9 mouse cellular contexts compared by ENCODE assay signal in genomic region chr19:6126289-6126688, GRCm38 (mm10). TPM values are rescaled to one million over a fixed set of nuclear protein-coding genes. Genes with fewer than 3 reads are reported as not detected.
DNase-seq lines count a peak whose midpoint lies in the region; ATAC-seq and TF ChIP-seq lines count a peak whose summit lies in the region.
"Had no signal": no experiment of that assay in that cellular context is flagged by ENCODE, and none has a peak within 500 bp of the region (broad histone marks: within the 10 kb centered on the region; RNA-seq: fewer than 3 reads in every experiment).

No protein-coding gene starts in this region.

- TF ChIP-seq POLR2A in limb, embryonic 14.5 days (IDR thresholded peaks at IDR 0.05; ENCODE audit: borderline replicate concordance, extremely low read depth, insufficient read depth, insufficient read length): no peak

- H3K4me3 ChIP-seq in midbrain, embryonic 11.5 days (ENCODE audit: low read depth, low read length): no peak overlapping the region
- H3K4me3 ChIP-seq in midbrain, embryonic 16.5 days (ENCODE audit: low read depth, low read length): no peak overlapping the region
- no peak overlapping the region for H3K4me3 ChIP-seq in limb, embryonic 14.5 days (replicated peaks; ENCODE audit: low read length)
- no peak overlapping the region for H3K4me3 ChIP-seq in neural tube, embryonic 11.5 days (ENCODE audit: low read depth, low read length)
- H3K4me3 ChIP-seq: stomach, embryonic 15.5 days had no signal

- ATAC-seq in midbrain, embryonic 11.5 days (ENCODE audit: low FRiP score): no peak
- no peak for ATAC-seq in midbrain, embryonic 16.5 days
- no peak for ATAC-seq in limb, embryonic 14.5 days (ENCODE audit: low FRiP score, low read depth)
- no peak for ATAC-seq in neural tube, embryonic 11.5 days (ENCODE audit: insufficient read depth, low FRiP score, low TSS enrichment)

- H3K27ac ChIP-seq in midbrain, embryonic 11.5 days (ENCODE audit: low read depth, low read length): no peak overlapping the region
- H3K27ac ChIP-seq in midbrain, embryonic 16.5 days (ENCODE audit: low read length): no peak overlapping the region
- no peak overlapping the region for H3K27ac ChIP-seq in limb, embryonic 14.5 days (replicated peaks; ENCODE audit: low read depth, low read length)
- no peak overlapping the region for H3K27ac ChIP-seq in neural tube, embryonic 11.5 days (ENCODE audit: low read depth, low read length)
- H3K27ac ChIP-seq: stomach, embryonic 15.5 days had no signal

- 24% methylated on average over 4 of the region's 4 CpGs for WGBS in midbrain, embryonic 11.5 days
- 24% methylated on average over 4 of the region's 4 CpGs for WGBS in midbrain, embryonic 16.5 days
- 22% methylated on average over 4 of the region's 4 CpGs for WGBS in limb, embryonic 14.5 days
- WGBS in neural tube, embryonic 11.5 days: 24% methylated on average over 4 of the region's 4 CpGs

- no peak overlapping the region for H3K4me2 ChIP-seq in midbrain, embryonic 11.5 days
- H3K4me2 ChIP-seq in midbrain, embryonic 16.5 days (ENCODE audit: low read length): no peak overlapping the region
- H3K4me2 ChIP-seq in limb, embryonic 14.5 days (replicated peaks; ENCODE audit: low read depth, low read length, severe bottlenecking): no peak overlapping the region
- H3K4me2 ChIP-seq in neural tube, embryonic 11.5 days (ENCODE audit: low read depth): no peak overlapping the region
- H3K4me2 ChIP-seq: stomach, embryonic 15.5 days had no signal

- peaks cover 2% of the 10 kb centered on the region; the same call in 1 of the 2 replicates for H3K4me1 ChIP-seq in midbrain, embryonic 11.5 days (ENCODE audit: control insufficient read depth, insufficient read depth, low read length)
- H3K4me1 ChIP-seq in midbrain, embryonic 16.5 days (ENCODE audit: control insufficient read depth, insufficient read depth, low read length): peaks cover 7% of the 10 kb centered on the region
- peaks cover 3% of the 10 kb centered on the region; the same call in 1 of the 2 replicates for H3K4me1 ChIP-seq in limb, embryonic 14.5 days (ENCODE audit: control insufficient read depth, insufficient read depth, low read length)
- no peaks in the 10 kb centered on the region for H3K4me1 ChIP-seq in neural tube, embryonic 11.5 days (ENCODE audit: control insufficient read depth, insufficient read depth, low read length)
- H3K4me1 ChIP-seq: stomach, embryonic 15.5 days had no signal

- H3K27me3 ChIP-seq in midbrain, embryonic 11.5 days (ENCODE audit: control insufficient read depth, insufficient read depth, low read length): no peaks in the 10 kb centered on the region
- no peaks in the 10 kb centered on the region for H3K27me3 ChIP-seq in midbrain, embryonic 16.5 days (ENCODE audit: control insufficient read depth, insufficient read depth, low read depth, low read length)
- no peaks in the 10 kb centered on the region for H3K27me3 ChIP-seq in limb, embryonic 14.5 days (ENCODE audit: control insufficient read depth, insufficient read depth, low read length)
- H3K27me3 ChIP-seq in neural tube, embryonic 11.5 days (ENCODE audit: control insufficient read depth, insufficient read depth, low read length): no peaks in the 10 kb centered on the region
- H3K27me3 ChIP-seq: stomach, embryonic 15.5 days had no signal

- H3K9me3 ChIP-seq in midbrain, embryonic 11.5 days (ENCODE audit: control insufficient read depth, low read length): no peaks in the 10 kb centered on the region
- H3K9me3 ChIP-seq in midbrain, embryonic 16.5 days (replicated peaks; ENCODE audit: control insufficient read depth, low read length, poor library complexity, severe bottlenecking): no peaks in the 10 kb centered on the region
- H3K9me3 ChIP-seq in limb, embryonic 14.5 days (ENCODE audit: control insufficient read depth, low read length): no peaks in the 10 kb centered on the region
- H3K9me3 ChIP-seq in neural tube, embryonic 11.5 days (ENCODE audit: control insufficient read depth, low read length): no peaks in the 10 kb centered on the region; the same call in 1 of the 2 replicates
- H3K9me3 ChIP-seq: stomach, embryonic 15.5 days had no signal

- DNase-seq in cerebellum, adult 18-20 months: peak; percentile 54 to 65
- DNase-seq in cerebellum, adult 11 months: no peak
- peak; percentile 95 for DNase-seq in midbrain, embryonic 11.5 days (ENCODE audit: low spot score, missing footprints)
- peak; percentile 46 for DNase-seq in cerebellum, adult 9-11 months
- DNase-seq in limb, embryonic 14.5 days (ENCODE audit: low spot score): peak; percentile 52
- peak; percentile 39 for DNase-seq in neural tube, embryonic 11.5 days (ENCODE audit: low spot score)
- DNase-seq in right cerebral cortex, adult 18-20 months: no peak

- no peak overlapping the region for H3K9ac ChIP-seq in midbrain, embryonic 11.5 days (ENCODE audit: low read length)
- H3K9ac ChIP-seq in midbrain, embryonic 16.5 days (ENCODE audit: low read depth, low read length): no peak overlapping the region
- H3K9ac ChIP-seq in limb, embryonic 14.5 days (ENCODE audit: low read depth, low read length, severe bottlenecking): no peak overlapping the region
- H3K9ac ChIP-seq in neural tube, embryonic 11.5 days (ENCODE audit: low read length): no peak overlapping the region
- H3K9ac ChIP-seq: stomach, embryonic 15.5 days had no signal

- H3K36me3 ChIP-seq in midbrain, embryonic 11.5 days (ENCODE audit: control insufficient read depth, insufficient read depth, low read length): no peaks in the 10 kb centered on the region
- no peaks in the 10 kb centered on the region for H3K36me3 ChIP-seq in midbrain, embryonic 16.5 days (ENCODE audit: control insufficient read depth, insufficient read depth, low read length)
- H3K36me3 ChIP-seq in limb, embryonic 14.5 days (ENCODE audit: control insufficient read depth, insufficient read depth, low read length): peaks cover 6% of the 10 kb centered on the region; the same call in 1 of the 2 replicates
- no peaks in the 10 kb centered on the region for H3K36me3 ChIP-seq in neural tube, embryonic 11.5 days (ENCODE audit: control insufficient read depth, insufficient read depth, low read length)
- H3K36me3 ChIP-seq: stomach, embryonic 15.5 days had no signal

RNA-seq across cellular contexts. Expression of gene Snx15, which starts 1.8 kb away (rescaled TPM):
- 23.8 and 26.1 TPM in 2 replicates for polyA plus RNA-seq in midbrain, embryonic 11.5 days (2014; fragmentation: Nextera tagmentation; extraction: Ambion mirVana)
- 58.7 and 65.4 TPM in 2 replicates for polyA plus RNA-seq in midbrain, embryonic 16.5 days (2015; fragmentation: Nextera tagmentation; extraction: Ambion mirVana)
- polyA plus RNA-seq in limb, embryonic 14.5 days (2012; rRNA removed): 36.4 and 48.9 TPM in 2 replicates
- polyA plus RNA-seq in limb, embryonic 14.5 days (2014; fragmentation: Nextera tagmentation; extraction: Ambion mirVana): 30.2 and 33.9 TPM in 2 replicates
- polyA plus RNA-seq in neural tube, embryonic 11.5 days (2014; fragmentation: Nextera tagmentation; extraction: Ambion mirVana): 34.5 and 36.9 TPM in 2 replicates

RNA-seq across cellular contexts. Expression of gene Sac3d1, which starts 7.8 kb away (rescaled TPM):
- 55.3 and 60.0 TPM in 2 replicates for polyA plus RNA-seq in midbrain, embryonic 11.5 days (2014; fragmentation: Nextera tagmentation; extraction: Ambion mirVana)
- 44.2 and 45.2 TPM in 2 replicates for polyA plus RNA-seq in midbrain, embryonic 16.5 days (2015; fragmentation: Nextera tagmentation; extraction: Ambion mirVana)
- 45.6 and 57.9 TPM in 2 replicates for polyA plus RNA-seq in limb, embryonic 14.5 days (2012; rRNA removed)
- polyA plus RNA-seq in limb, embryonic 14.5 days (2014; fragmentation: Nextera tagmentation; extraction: Ambion mirVana): 53.8 and 55.9 TPM in 2 replicates
- polyA plus RNA-seq in neural tube, embryonic 11.5 days (2014; fragmentation: Nextera tagmentation; extraction: Ambion mirVana): 62.6 and 66.1 TPM in 2 replicates

RNA-seq across cellular contexts. Expression of gene Batf2, which starts 14.5 kb away (rescaled TPM):
- not detected in 2 replicates for polyA plus RNA-seq in midbrain, embryonic 11.5 days (2014; fragmentation: Nextera tagmentation; extraction: Ambion mirVana)
- 0.15 TPM in 1 of 2 replicates, not detected in the other for polyA plus RNA-seq in midbrain, embryonic 16.5 days (2015; fragmentation: Nextera tagmentation; extraction: Ambion mirVana)
- 0.10 and 0.22 TPM in 2 replicates for polyA plus RNA-seq in limb, embryonic 14.5 days (2012; rRNA removed)
- polyA plus RNA-seq in limb, embryonic 14.5 days (2014; fragmentation: Nextera tagmentation; extraction: Ambion mirVana): 0.15 TPM in 1 of 2 replicates, not detected in the other
- polyA plus RNA-seq in neural tube, embryonic 11.5 days (2014; fragmentation: Nextera tagmentation; extraction: Ambion mirVana): not detected in 2 replicates

RNA-seq across cellular contexts. Expression of gene Arl2, which starts 15.1 kb away (rescaled TPM):
- polyA plus RNA-seq in midbrain, embryonic 11.5 days (2014; fragmentation: Nextera tagmentation; extraction: Ambion mirVana): 75.6 and 86.1 TPM in 2 replicates
- polyA plus RNA-seq in midbrain, embryonic 16.5 days (2015; fragmentation: Nextera tagmentation; extraction: Ambion mirVana): 133 and 151 TPM in 2 replicates
- 91.9 and 127 TPM in 2 replicates for polyA plus RNA-seq in limb, embryonic 14.5 days (2012; rRNA removed)
- polyA plus RNA-seq in limb, embryonic 14.5 days (2014; fragmentation: Nextera tagmentation; extraction: Ambion mirVana): 76.0 and 77.5 TPM in 2 replicates
- polyA plus RNA-seq in neural tube, embryonic 11.5 days (2014; fragmentation: Nextera tagmentation; extraction: Ambion mirVana): 82.6 and 95.1 TPM in 2 replicates

RNA-seq across cellular contexts. Expression of gene Naaladl1, which starts 20.7 kb away (rescaled TPM):
- 0.37 and 0.46 TPM in 2 replicates for polyA plus RNA-seq in midbrain, embryonic 11.5 days (2014; fragmentation: Nextera tagmentation; extraction: Ambion mirVana)
- 0.25 and 0.26 TPM in 2 replicates for polyA plus RNA-seq in midbrain, embryonic 16.5 days (2015; fragmentation: Nextera tagmentation; extraction: Ambion mirVana)
- polyA plus RNA-seq in limb, embryonic 14.5 days (2012; rRNA removed): 2.5 and 3.0 TPM in 2 replicates
- polyA plus RNA-seq in limb, embryonic 14.5 days (2014; fragmentation: Nextera tagmentation; extraction: Ambion mirVana): 0.21 and 0.48 TPM in 2 replicates
- polyA plus RNA-seq in neural tube, embryonic 11.5 days (2014; fragmentation: Nextera tagmentation; extraction: Ambion mirVana): 0.53 and 0.77 TPM in 2 replicates

Comparison
In these comparisons a context has a peak if more than half of its experiments do, and no peak if none do; other contexts are left out.
1. DNase-seq: peak in cerebellum, adult 18-20 months (2 of 2), midbrain, embryonic 11.5 days (single experiment), cerebellum, adult 9-11 months (single experiment), limb, embryonic 14.5 days (single experiment) and neural tube, embryonic 11.5 days (single experiment); none in cerebellum, adult 11 months (single experiment) and right cerebral cortex, adult 18-20 months (single experiment).